Mouse (Mus musculus) megakaryocyte, embryonic 14.5 days (primary cell): ENCODE data around the gene Skp2.

Experiments used
- FLI1 ChIP-seq: IDR thresholded peaks from 2 replicates; pipeline ENCODE4 v1.6.1; 2012; ENCODE audit warnings: low read length, inconsistent platforms, mixed read lengths
- GATA1 ChIP-seq: IDR thresholded peaks from 3 replicates; pipeline ENCODE4 v1.6.1; 2012; ENCODE audit warnings: mixed read lengths, low read length, inconsistent platforms, borderline replicate concordance

- TF ChIP-seq GATA1 (no peak), FLI1 (no peak)
Observed at GRCm38 (mm10) chr15:9113556-9113955, 41.7 kb downstream of the Skp2 start.
